Mouse (Mus musculus) erythroblast, embryonic 14.5 days (primary cell): ENCODE measurements around the gene Tfcp2l1. TPM values are rescaled to one million over a fixed set of nuclear protein-coding genes. Genes with fewer than 3 reads are reported as not detected.
"Not testable (repeated sequence)": the region's sequence is repeated elsewhere in the genome, so short reads cannot be mapped to it uniquely, and the experiment has no call there.

Experiments
- H3K27me3 ChIP-seq: 2 replicates; pipeline ENCODE4 v1.6.1; 2012; ENCODE audit warnings: inconsistent platforms; ENCODE audit not compliant: control insufficient read depth
- H3K36me3 ChIP-seq: 2 replicates; pipeline ENCODE4 v1.6.1; 2012; ENCODE audit warnings: mild to moderate bottlenecking, inconsistent platforms; ENCODE audit not compliant: control insufficient read depth
- H3K4me1 ChIP-seq: 2 replicates; pipeline ENCODE4 v1.6.1; 2012; ENCODE audit warnings: inconsistent platforms; ENCODE audit not compliant: control insufficient read depth
- H3K4me3 ChIP-seq: replicated peaks from 2 replicates; pipeline ENCODE3; 2012; ENCODE audit warnings: moderate library complexity, mild to moderate bottlenecking, inconsistent platforms
- H3K9me3 ChIP-seq: 2 replicates; pipeline ENCODE4 v1.6.1; 2012; ENCODE audit warnings: low read length, inconsistent platforms, mixed read lengths; ENCODE audit not compliant: control insufficient read depth
- GATA1 ChIP-seq: IDR thresholded peaks from 2 replicates; pipeline ENCODE4 v1.6.1; 2012; ENCODE audit warnings: low read length, inconsistent platforms, mixed read lengths
- TAL1 ChIP-seq: IDR thresholded peaks from 3 replicates; pipeline ENCODE4 v1.6.1; 2012; ENCODE audit warnings: low read length, inconsistent platforms, mixed read lengths
- polyA plus RNA-seq: library from polyadenylated mRNA; stranded (reverse); fragments of >175 nt; gene quantifications from 2 replicates; pipeline ENCODE4 v1.2.3, GENCODE M21; 2012

Tfcp2l1 gene
- not detected in 2 replicates for polyA plus RNA-seq

GRCm38 (mm10) chr1:118627781-118628464 lies at the start of gene Tfcp2l1:
Gene Tfcp2l1 (plus strand): TSS chr1:118627945.
- Histone ChIP-seq H3K27me3 (peaks cover 28% of the 10 kb centered on the region), H3K9me3 (no peaks in the 10 kb centered on the region), H3K36me3 (no peaks in the 10 kb centered on the region), H3K4me1 (peaks cover 9% of the 10 kb centered on the region), H3K4me3 (peak within 1 kb of the TSS; percentile 52)
- no peak for TF ChIP-seq TAL1
- TF ChIP-seq GATA1, result no peak

- TF ChIP-seq TAL1, result no peak
- TF ChIP-seq GATA1, result no peak
- H3K9me3 ChIP-seq, result no peaks in the 10 kb centered on the region
- no peaks in the 10 kb centered on the region for H3K27me3 ChIP-seq
- peaks cover 37% of the 10 kb centered on the region for H3K36me3 ChIP-seq
- no peaks in the 10 kb centered on the region for H3K4me1 ChIP-seq
- no peak overlapping the region for H3K4me3 ChIP-seq
These were observed 47.5 kb upstream of the Tfcp2l1 start for GRCm38 (mm10) chr1:118580174-118580702.

- Histone ChIP-seq H3K36me3 (peaks cover 31% of the 10 kb centered on the region), H3K9me3 (no peaks in the 10 kb centered on the region), H3K4me1 (no peaks in the 10 kb centered on the region), H3K27me3 (no peaks in the 10 kb centered on the region), H3K4me3 (no peak overlapping the region)
- TF ChIP-seq TAL1, result no peak
- no peak for TF ChIP-seq GATA1
These were observed 46.6 kb upstream of the Tfcp2l1 start for GRCm38 (mm10) chr1:118581179-118581578.

- H3K4me3 ChIP-seq, result no peak overlapping the region
- peaks cover 50% of the 10 kb centered on the region for H3K36me3 ChIP-seq
- no peaks in the 10 kb centered on the region for H3K9me3 ChIP-seq
- no peak for TF ChIP-seq TAL1
- no peak for TF ChIP-seq GATA1
- H3K27me3 ChIP-seq, result no peaks in the 10 kb centered on the region
- no peaks in the 10 kb centered on the region; the same call in 1 of the 2 replicates for H3K4me1 ChIP-seq
These were observed 38.0 kb upstream of the Tfcp2l1 start for GRCm38 (mm10) chr1:118589721-118590120.

GRCm38 (mm10) chr1:118592933-118593332 lies 34.8 kb upstream of the Tfcp2l1 start:
- Histone ChIP-seq H3K9me3 (no peaks in the 10 kb centered on the region), H3K4me1 (peaks cover 12% of the 10 kb centered on the region), H3K4me3 (no peak overlapping the region), H3K36me3 (peaks cover 66% of the 10 kb centered on the region), H3K27me3 (no peaks in the 10 kb centered on the region)
- TF ChIP-seq GATA1, result no peak
- no peak for TF ChIP-seq TAL1

GRCm38 (mm10) chr1:118595395-118595794 lies 32.4 kb upstream of the Tfcp2l1 start:
- no peak overlapping the region for H3K4me3 ChIP-seq
- H3K9me3 ChIP-seq, result no peaks in the 10 kb centered on the region
- peaks cover 12% of the 10 kb centered on the region for H3K4me1 ChIP-seq
- H3K27me3 ChIP-seq, result no peaks in the 10 kb centered on the region
- no peak for TF ChIP-seq GATA1
- no peak for TF ChIP-seq TAL1
- peaks cover 75% of the 10 kb centered on the region for H3K36me3 ChIP-seq

GRCm38 (mm10) chr1:118597475-118598213 lies 30.1 kb upstream of the Tfcp2l1 start:
- TF ChIP-seq GATA1 (no peak), TAL1 (no peak)
- H3K4me3 ChIP-seq, result no peak overlapping the region
- H3K9me3 ChIP-seq, result no peaks in the 10 kb centered on the region
- H3K27me3 ChIP-seq, result no peaks in the 10 kb centered on the region
- peaks cover 77% of the 10 kb centered on the region for H3K36me3 ChIP-seq
- H3K4me1 ChIP-seq, result peaks cover 12% of the 10 kb centered on the region

- Histone ChIP-seq H3K9me3 (no peaks in the 10 kb centered on the region), H3K4me1 (peaks cover 12% of the 10 kb centered on the region), H3K36me3 (peaks cover 78% of the 10 kb centered on the region)
These were observed 29.4 kb upstream of the Tfcp2l1 start for GRCm38 (mm10) chr1:118598339-118598738.

GRCm38 (mm10) chr1:118613631-118614183 lies 14.0 kb upstream of the Tfcp2l1 start:
- no peak overlapping the region for H3K4me3 ChIP-seq
- TF ChIP-seq TAL1 (no peak), GATA1 (no peak)
- H3K9me3 ChIP-seq, result no peaks in the 10 kb centered on the region
- H3K27me3 ChIP-seq, result no peaks in the 10 kb centered on the region
- H3K4me1 ChIP-seq, result no peaks in the 10 kb centered on the region
- H3K36me3 ChIP-seq, result peaks cover 7% of the 10 kb centered on the region

More at GRCm38 (mm10) chr1:118598339-118598738, 29.4 kb upstream of the Tfcp2l1 start:
- TF ChIP-seq GATA1 (no peak), TAL1 (no peak)
- H3K27me3 ChIP-seq, result no peaks in the 10 kb centered on the region
- no peak overlapping the region for H3K4me3 ChIP-seq

- H3K9me3 ChIP-seq, H3K4me3 ChIP-seq, H3K36me3 ChIP-seq, H3K4me1 ChIP-seq, H3K27me3 ChIP-seq: not testable (repeated sequence)
These were observed 6.7 kb upstream of the Tfcp2l1 start for GRCm38 (mm10) chr1:118621055-118621454.
